Mouse (Mus musculus) neutrophil, adult 59 days (primary cell): ENCODE measurements around the gene Toe1. TPM values are rescaled to one million over a fixed set of nuclear protein-coding genes. Genes with fewer than 3 reads are reported as not detected.

Experiments
- total RNA-seq, 2 experiments: library from RNA; stranded (reverse); gene quantifications; 1 replicate in 1 of 2; 2 replicates in 1 of 2; pipeline ENCODE4 v1.2.4; 2023

Toe1 gene
- total RNA-seq, result 10 to 100 TPM; 15.3 TPM

DNA sequence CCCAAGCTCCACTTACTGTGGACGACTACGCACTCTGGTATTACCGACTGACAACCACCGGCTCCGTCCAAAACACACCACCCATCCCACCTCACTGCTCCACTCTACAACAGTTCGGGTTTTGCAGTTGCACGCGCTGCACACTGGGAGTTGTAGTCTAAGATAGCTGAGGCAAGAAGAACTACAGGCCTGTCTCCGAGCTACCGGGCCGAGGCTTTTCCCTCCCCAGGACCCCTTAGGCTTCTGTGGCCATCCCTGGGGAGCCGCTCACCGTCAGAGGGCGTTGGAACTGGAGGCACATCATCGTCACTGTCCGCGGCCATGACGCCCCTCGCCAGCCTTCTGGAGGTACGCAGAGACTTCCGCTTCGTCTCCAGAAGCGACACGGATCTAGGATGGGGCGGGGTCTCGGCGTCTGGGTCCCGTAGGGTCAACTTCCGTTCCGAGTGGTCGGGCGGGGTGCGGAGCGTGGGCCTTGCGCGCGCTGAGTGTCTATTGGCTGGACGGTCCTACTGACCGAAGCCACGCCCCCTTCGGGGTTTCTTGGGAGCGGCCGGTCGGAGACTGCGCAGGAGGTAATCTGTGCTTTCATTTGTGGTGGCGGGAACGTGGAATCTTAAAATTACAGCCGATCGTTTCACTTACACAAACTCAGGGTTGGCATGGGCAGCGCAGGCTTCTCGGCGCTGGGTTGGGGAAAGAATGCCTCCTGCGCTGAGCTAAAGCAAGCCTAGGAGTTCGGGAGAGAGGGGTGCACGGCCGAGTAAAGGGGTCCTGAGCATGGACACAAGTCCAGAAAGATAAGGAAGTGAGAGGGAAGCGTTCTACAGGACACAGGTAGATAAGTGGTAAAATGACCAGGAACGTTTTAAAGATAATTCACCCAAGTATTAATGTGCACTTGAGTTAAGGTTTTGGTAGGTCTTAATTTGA lies at the start of gene Toe1, which contains the start of gene Mutyh:
TSS of gene Toe1 (minus strand) at position 444 of the 933 bp plus-strand sequence.
TSS of gene Mutyh (plus strand) at position 527 of the 933 bp plus-strand sequence.

DNA sequence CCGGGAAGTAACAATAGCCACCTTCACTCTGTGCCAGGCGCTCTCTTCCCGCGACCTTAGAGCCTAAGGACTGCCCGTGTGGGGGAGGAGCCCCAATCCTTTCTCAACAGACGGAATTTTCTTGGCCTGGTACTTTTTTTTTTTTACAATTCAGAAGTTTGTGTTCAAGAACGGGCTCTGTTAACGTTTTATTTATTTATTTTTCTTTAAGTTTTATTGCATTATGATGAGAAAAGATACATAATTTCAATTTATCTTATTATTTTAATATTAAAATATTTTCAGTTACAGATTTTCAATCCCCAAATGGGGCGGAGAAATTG lies 14.2 kb upstream of the Toe1 start, which contains the start of gene Hpdl:
TSS of gene Hpdl (minus strand) at position 14 of the 323 bp plus-strand sequence.

Other genes with a start within 250 kb of the Toe1 start
- gene Gpbp1l1, start 250.0 kb downstream of the Toe1 start, total RNA-seq, result 10 to 100 TPM; 75.7 to 79.6 TPM
- 1 to 10 TPM; 8.1 to 8.5 TPM for gene Ccdc17, start 211.0 kb downstream of the Toe1 start, total RNA-seq
- gene Nasp, start 179.7 kb downstream of the Toe1 start, total RNA-seq, result 10 to 100 TPM; 52.7 to 57.8 TPM
- gene Akr1a1, start 156.0 kb downstream of the Toe1 start, total RNA-seq, result 100 to 1,000 TPM; 246 to 288 TPM
- gene Prdx1, start 122.1 kb downstream of the Toe1 start, total RNA-seq, result 100 to 1,000 TPM; 102 to 170 TPM
- 1 to 10 TPM; 3.2 to 3.5 TPM for gene Mmachc, start 99.2 kb downstream of the Toe1 start, total RNA-seq
- 10 to 100 TPM; 12.0 to 18.3 TPM for gene Ccdc163, start 99.1 kb downstream of the Toe1 start, total RNA-seq
- gene Tesk2, start 86.7 kb downstream of the Toe1 start, total RNA-seq, result 10 to 100 TPM; 35.6 to 37.0 TPM
- gene Mutyh, start 83 bp upstream of the Toe1 start, total RNA-seq, result 1 to 10 TPM; 6.1 to 6.8 TPM
- gene Hpdl, start 14.1 kb upstream of the Toe1 start, total RNA-seq, result not detected
- gene Zswim5, start 69.7 kb upstream of the Toe1 start, total RNA-seq, result under 1 TPM in 1 of 2 experiments, not detected in 1; 0.07 TPM
- 10 to 100 TPM; 43.9 to 63.0 TPM for gene Urod, start 186.8 kb upstream of the Toe1 start, total RNA-seq
- gene Hectd3, start 187.7 kb upstream of the Toe1 start, total RNA-seq, result 10 to 100 TPM; 31.7 to 35.4 TPM
- gene Eif2b3, start 211.8 kb upstream of the Toe1 start, total RNA-seq, result 1 to 10 TPM; 6.9 to 9.4 TPM